Mouse (Mus musculus) kidney, postnatal 0 days (tissue): ENCODE measurements at regions not wholly inside any gene's neighbourhood (a gene's known extent, or its start where the extent isn't known, plus 50 kb on each side); places are given as distances from the start of the nearest gene placed in this dataset.

Experiments used
- ATAC-seq: fragments of 200-750 bp; cut with Nextera tagmentation; replicated peaks from 2 replicates; pipeline ENCODE4 v1.8.0; 2017; ENCODE audit warnings: low read depth, moderate number of reproducible peaks, moderate TSS enrichment, moderate library complexity; ENCODE audit not compliant: low FRiP score
- DNase-seq: peaks from one replicate; pipeline ENCODE4 v3.0.0-alpha.2; 2016; ENCODE audit warnings: low spot score
- H3K27ac ChIP-seq: fragments of 300-500 bp; sonication (generic); 2 replicates; pipeline ENCODE4 v1.5.1; 2014; ENCODE audit warnings: mild to moderate bottlenecking
- H3K27me3 ChIP-seq: fragments of 300-500 bp; sonication (generic); 2 replicates; pipeline ENCODE4 v1.6.1; 2014; ENCODE audit warnings: low read length, mixed read lengths; ENCODE audit not compliant: insufficient read depth
- H3K36me3 ChIP-seq: fragments of 300-500 bp; sonication (generic); 2 replicates; pipeline ENCODE4 v1.6.1; 2014; ENCODE audit warnings: low read length, mixed read lengths; ENCODE audit not compliant: insufficient read depth
- H3K4me1 ChIP-seq: fragments of 300-500 bp; sonication (generic); replicated peaks from 2 replicates; pipeline ENCODE4 v1.6.1; 2014; ENCODE audit warnings: antibody characterized with exemption, low read length, mixed read lengths; ENCODE audit not compliant: insufficient read depth
- H3K4me2 ChIP-seq: fragments of 300-500 bp; sonication (generic); 2 replicates; pipeline ENCODE4 v1.6.1; 2014; ENCODE audit warnings: mild to moderate bottlenecking, low read length, moderate library complexity, mixed read lengths
- H3K4me3 ChIP-seq: fragments of 300-500 bp; sonication (generic); replicated peaks from 2 replicates; pipeline ENCODE4 v1.5.1; 2014; ENCODE audit warnings: low read depth, low read length
- H3K9ac ChIP-seq: fragments of 300-500 bp; sonication (generic); 2 replicates; pipeline ENCODE4 v1.6.1; 2014; ENCODE audit warnings: low read depth, low read length
- H3K9me3 ChIP-seq: fragments of 300-500 bp; sonication (generic); replicated peaks from 2 replicates; pipeline ENCODE4 v1.6.1; 2016; ENCODE audit warnings: low read length, inconsistent platforms, mixed read lengths
- CTCF ChIP-seq: IDR thresholded peaks from 2 replicates; pipeline ENCODE4 v1.5.1; 2016; ENCODE audit warnings: antibody characterized with exemption, low read depth, mild to moderate bottlenecking, moderate library complexity
- WGBS: fragments of 180-500 bp; shearing (Covaris S2); extraction: QIAGEN DNeasy Blood & Tissue Kit; methylation state at CpG from one replicate; pipeline ENCODE4 v1.1.7; 2014; 5-methylcytosine and 5-hydroxymethylcytosine counted together

- peak overlapping the region; percentile 51 for H3K4me2 ChIP-seq
- WGBS = 18% methylated on average over 9 of the region's 9 CpGs
- H3K27ac ChIP-seq = peak overlapping the region; percentile 26; the same call in 1 of the 2 replicates
- H3K36me3 ChIP-seq = no peaks in the 10 kb centered on the region
- TF ChIP-seq CTCF = no peak
- no peaks in the 10 kb centered on the region for H3K9me3 ChIP-seq
- ATAC-seq (no peak), DNase-seq (no peak)
- H3K27me3 ChIP-seq = no peaks in the 10 kb centered on the region
- peak overlapping the region; percentile 11; the same call in 1 of the 2 replicates for H3K4me3 ChIP-seq
- peaks cover 15% of the 10 kb centered on the region for H3K4me1 ChIP-seq
- no peak overlapping the region for H3K9ac ChIP-seq
Measured at GRCm38 (mm10) chr1:72945750-72946102, 70.0 kb downstream of the Tnp1 start.

- DNase-seq (peak; percentile 38), ATAC-seq (peak; percentile 67)
- no peaks in the 10 kb centered on the region for H3K9me3 ChIP-seq
- H3K9ac ChIP-seq = no peak overlapping the region
- H3K27ac ChIP-seq = peak overlapping the region; percentile 26
- TF ChIP-seq CTCF = no peak
- peaks cover 15% of the 10 kb centered on the region for H3K4me1 ChIP-seq
- H3K27me3 ChIP-seq = no peaks in the 10 kb centered on the region
- 12% methylated on average over 20 of the region's 21 CpGs for WGBS
- peak overlapping the region; percentile 51 for H3K4me2 ChIP-seq
- peak overlapping the region; percentile 11 for H3K4me3 ChIP-seq
- H3K36me3 ChIP-seq = no peaks in the 10 kb centered on the region
Measured at GRCm38 (mm10) chr1:72944805-72945749, 70.4 kb upstream of the Igfbp5 start.

GRCm38 (mm10) chr1:72944221-72944620 is 69.5 kb upstream of the Igfbp5 start:
- TF ChIP-seq CTCF = no peak
- Histone ChIP-seq H3K9me3 (no peaks in the 10 kb centered on the region), H3K4me3 (no peak overlapping the region), H3K4me2 (no peak overlapping the region), H3K4me1 (peaks cover 15% of the 10 kb centered on the region), H3K36me3 (no peaks in the 10 kb centered on the region), H3K27me3 (no peaks in the 10 kb centered on the region), H3K27ac (no peak overlapping the region), H3K9ac (no peak overlapping the region)
- DNase-seq (peak; percentile 33), ATAC-seq (no peak)
- 32% methylated on average over 3 of the region's 3 CpGs for WGBS

GRCm38 (mm10) chr1:72943082-72943481 is 68.4 kb upstream of the Igfbp5 start:
- Histone ChIP-seq H3K36me3 (no peaks in the 10 kb centered on the region), H3K9ac (no peak overlapping the region), H3K4me3 (no peak overlapping the region), H3K27me3 (no peaks in the 10 kb centered on the region), H3K27ac (no peak overlapping the region), H3K4me1 (peaks cover 15% of the 10 kb centered on the region), H3K9me3 (no peaks in the 10 kb centered on the region), H3K4me2 (no peak overlapping the region)
- TF ChIP-seq CTCF = no peak
- ATAC-seq (no peak), DNase-seq (no peak)
- WGBS = 64% methylated on average over 1 of the region's 1 CpGs

GRCm38 (mm10) chr1:72942351-72942750 is 67.7 kb upstream of the Igfbp5 start:
- DNase-seq (no peak), ATAC-seq (no peak)
- H3K4me2 ChIP-seq = no peak overlapping the region
- no peak for TF ChIP-seq CTCF
- 83% methylated on average over 9 of the region's 9 CpGs for WGBS
- H3K4me1 ChIP-seq = peaks cover 15% of the 10 kb centered on the region
- no peaks in the 10 kb centered on the region for H3K9me3 ChIP-seq
- H3K27ac ChIP-seq = no peak overlapping the region
- H3K4me3 ChIP-seq = no peak overlapping the region
- no peaks in the 10 kb centered on the region for H3K27me3 ChIP-seq
- no peaks in the 10 kb centered on the region for H3K36me3 ChIP-seq
- no peak overlapping the region for H3K9ac ChIP-seq

- H3K4me3 ChIP-seq = no peak overlapping the region
- no peak overlapping the region for H3K9ac ChIP-seq
- 90% methylated on average over 1 of the region's 1 CpGs for WGBS
- H3K27ac ChIP-seq = no peak overlapping the region
- no peak for DNase-seq
- H3K36me3 ChIP-seq = no peaks in the 10 kb centered on the region
- no peak overlapping the region for H3K4me2 ChIP-seq
- no peak for TF ChIP-seq CTCF
- peak; percentile 61 for ATAC-seq
- H3K9me3 ChIP-seq = no peaks in the 10 kb centered on the region
- H3K4me1 ChIP-seq = 0 out of 2 replicates have a peak, but pooled peaks cover under 1% of the 10 kb centered on the region
- no peaks in the 10 kb centered on the region for H3K27me3 ChIP-seq
Measured at GRCm38 (mm10) chr1:72939948-72940347, 65.3 kb upstream of the Igfbp5 start.
